Mouse (Mus musculus) embryonic facial prominence, embryonic 12.5 days (tissue): ENCODE measurements around the gene Laptm5. TPM values are rescaled to one million over a fixed set of nuclear protein-coding genes. Genes with fewer than 3 reads are reported as not detected.

Source experiments
- ATAC-seq: fragments of 200-750 bp; cut with Nextera tagmentation; 2 replicates; pipeline ENCODE4 v1.8.0; 2017; ENCODE audit not compliant: insufficient number of reproducible peaks, insufficient read depth, low FRiP score, low TSS enrichment
- H3K27ac ChIP-seq: fragments of 300-500 bp; sonication (generic); 2 replicates; pipeline ENCODE4 v1.5.1; 2016; ENCODE audit warnings: mild to moderate bottlenecking
- H3K27me3 ChIP-seq: fragments of 300-500 bp; sonication (generic); 2 replicates; pipeline ENCODE4 v1.6.1; 2016; ENCODE audit warnings: mild to moderate bottlenecking, moderate library complexity
- H3K36me3 ChIP-seq: fragments of 300-500 bp; sonication (generic); 2 replicates; pipeline ENCODE4 v1.6.1; 2016; ENCODE audit warnings: mild to moderate bottlenecking
- H3K4me1 ChIP-seq: fragments of 300-500 bp; sonication (generic); 2 replicates; pipeline ENCODE4 v1.6.1; 2016
- H3K4me2 ChIP-seq: fragments of 300-500 bp; sonication (generic); replicated peaks from 2 replicates; pipeline ENCODE4 v1.6.1; 2016; ENCODE audit warnings: mild to moderate bottlenecking, moderate library complexity
- H3K4me3 ChIP-seq: fragments of 300-500 bp; sonication (generic); 2 replicates; pipeline ENCODE4 v1.5.1; 2016; ENCODE audit warnings: mild to moderate bottlenecking
- H3K9ac ChIP-seq: fragments of 300-500 bp; sonication (generic); 2 replicates; pipeline ENCODE4 v1.6.1; 2016; ENCODE audit warnings: mild to moderate bottlenecking, moderate library complexity
- H3K9me3 ChIP-seq: fragments of 300-500 bp; sonication (generic); 2 replicates; pipeline ENCODE4 v1.6.1; 2016; ENCODE audit warnings: mild to moderate bottlenecking, moderate library complexity
- WGBS: fragments of 180-500 bp; shearing (Covaris S2); methylation state at CpG from one replicate; pipeline ENCODE4 v1.1.7; 2016; 5-methylcytosine and 5-hydroxymethylcytosine counted together
- polyA plus RNA-seq: library from polyadenylated mRNA; unstranded; fragments of >200 nt; fragmentation: Nextera tagmentation; extraction: Ambion mirVana; gene quantifications from 2 replicates; pipeline ENCODE4 v1.2.1, GENCODE M21; 2016

Laptm5 gene
- polyA plus RNA-seq, 1 experiment from 2014 or later, result 19.5 TPM

GRCm38 (mm10) chr4:130913511-130913910 lies 586 bp downstream of the Laptm5 start:
- ATAC-seq, result no peak
- 72% methylated on average over 3 of the region's 3 CpGs for WGBS
- Histone ChIP-seq H3K4me2 (no peak overlapping the region), H3K4me3 (no peak overlapping the region), H3K27me3 (no peaks in the 10 kb centered on the region), H3K4me1 (peaks cover 7% of the 10 kb centered on the region; the same call in 1 of the 2 replicates), H3K9ac (no peak overlapping the region), H3K27ac (no peak overlapping the region), H3K36me3 (no peaks in the 10 kb centered on the region), H3K9me3 (no peaks in the 10 kb centered on the region)

GRCm38 (mm10) chr4:130914011-130914410 lies 1.1 kb downstream of the Laptm5 start:
- Histone ChIP-seq H3K9me3 (no peaks in the 10 kb centered on the region), H3K4me1 (peaks cover 7% of the 10 kb centered on the region; the same call in 1 of the 2 replicates), H3K27me3 (no peaks in the 10 kb centered on the region), H3K36me3 (no peaks in the 10 kb centered on the region), H3K9ac (no peak overlapping the region), H3K27ac (no peak overlapping the region), H3K4me3 (no peak overlapping the region), H3K4me2 (no peak overlapping the region)
- no peak for ATAC-seq
- 81% methylated on average over 4 of the region's 4 CpGs for WGBS

GRCm38 (mm10) chr4:130914527-130914926 lies 1.6 kb downstream of the Laptm5 start:
- H3K4me1 ChIP-seq, result peaks cover 9% of the 10 kb centered on the region; the same call in 1 of the 2 replicates
- no peaks in the 10 kb centered on the region for H3K36me3 ChIP-seq
- 73% methylated on average over 7 of the region's 7 CpGs for WGBS
- no peaks in the 10 kb centered on the region for H3K27me3 ChIP-seq
- no peaks in the 10 kb centered on the region for H3K9me3 ChIP-seq
- H3K4me2 ChIP-seq, result no peak overlapping the region
- no peak overlapping the region for H3K9ac ChIP-seq
- no peak overlapping the region for H3K27ac ChIP-seq
- H3K4me3 ChIP-seq, result no peak overlapping the region
- no peak for ATAC-seq

- no peak for ATAC-seq
- Histone ChIP-seq H3K4me3 (no peak overlapping the region), H3K9ac (no peak overlapping the region), H3K4me2 (no peak overlapping the region), H3K9me3 (no peaks in the 10 kb centered on the region), H3K27ac (no peak overlapping the region), H3K4me1 (peaks cover 13% of the 10 kb centered on the region; the same call in 1 of the 2 replicates), H3K27me3 (no peaks in the 10 kb centered on the region), H3K36me3 (no peaks in the 10 kb centered on the region)
- WGBS, result 75% methylated on average over 12 of the region's 12 CpGs
Measured at GRCm38 (mm10) chr4:130915006-130915667, 2.2 kb downstream of the Laptm5 start.

DNA sequence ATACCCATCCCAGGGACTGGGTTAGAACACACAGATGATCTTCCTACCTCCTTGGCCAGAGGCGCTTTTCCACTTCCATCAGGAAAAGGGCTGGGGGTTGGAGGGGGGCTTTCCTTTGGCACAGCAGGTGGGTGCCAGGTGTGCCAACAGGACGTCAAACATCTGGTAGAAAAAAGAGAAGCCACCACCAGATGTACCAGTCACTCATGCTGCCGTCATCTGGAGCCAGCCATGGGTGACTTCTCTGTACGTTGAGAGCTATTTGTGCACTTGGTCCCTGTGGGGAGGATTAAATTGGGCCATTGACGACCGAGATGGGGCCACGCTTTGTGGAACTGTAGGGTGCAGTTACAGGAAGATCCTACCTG lies 2.7 kb downstream of the Laptm5 start:
- ATAC-seq, result no peak
- Histone ChIP-seq H3K9me3 (no peaks in the 10 kb centered on the region), H3K4me3 (no peak overlapping the region), H3K4me2 (no peak overlapping the region), H3K9ac (no peak overlapping the region), H3K36me3 (no peaks in the 10 kb centered on the region), H3K4me1 (peaks cover 14% of the 10 kb centered on the region), H3K27ac (no peak overlapping the region), H3K27me3 (no peaks in the 10 kb centered on the region)
- 50% methylated on average over 7 of the region's 7 CpGs for WGBS

GRCm38 (mm10) chr4:130916639-130917038 lies 3.7 kb downstream of the Laptm5 start:
- Histone ChIP-seq H3K9me3 (no peaks in the 10 kb centered on the region), H3K4me1 (peaks cover 22% of the 10 kb centered on the region), H3K4me3 (no peak overlapping the region), H3K4me2 (no peak overlapping the region), H3K36me3 (no peaks in the 10 kb centered on the region), H3K27me3 (no peaks in the 10 kb centered on the region), H3K9ac (no peak overlapping the region), H3K27ac (no peak overlapping the region)
- 78% methylated on average over 7 of the region's 7 CpGs for WGBS
- no peak for ATAC-seq

- Histone ChIP-seq H3K9me3 (no peaks in the 10 kb centered on the region), H3K4me2 (no peak overlapping the region), H3K27me3 (no peaks in the 10 kb centered on the region), H3K36me3 (no peaks in the 10 kb centered on the region), H3K4me3 (no peak overlapping the region), H3K4me1 (peaks cover 22% of the 10 kb centered on the region), H3K9ac (no peak overlapping the region), H3K27ac (no peak overlapping the region)
- no peak for ATAC-seq
- 67% methylated on average over 4 of the region's 4 CpGs for WGBS
Measured at GRCm38 (mm10) chr4:130917564-130917963, 4.6 kb downstream of the Laptm5 start.

- Histone ChIP-seq H3K27me3 (no peaks in the 10 kb centered on the region), H3K36me3 (no peaks in the 10 kb centered on the region), H3K27ac (no peak overlapping the region), H3K4me1 (peaks cover 18% of the 10 kb centered on the region), H3K9me3 (no peaks in the 10 kb centered on the region), H3K4me3 (no peak overlapping the region), H3K9ac (no peak overlapping the region), H3K4me2 (no peak overlapping the region)
- ATAC-seq, result no peak
- WGBS, result 67% methylated on average over 10 of the region's 10 CpGs
Measured at GRCm38 (mm10) chr4:130918805-130919749, 6.2 kb downstream of the Laptm5 start.

DNA sequence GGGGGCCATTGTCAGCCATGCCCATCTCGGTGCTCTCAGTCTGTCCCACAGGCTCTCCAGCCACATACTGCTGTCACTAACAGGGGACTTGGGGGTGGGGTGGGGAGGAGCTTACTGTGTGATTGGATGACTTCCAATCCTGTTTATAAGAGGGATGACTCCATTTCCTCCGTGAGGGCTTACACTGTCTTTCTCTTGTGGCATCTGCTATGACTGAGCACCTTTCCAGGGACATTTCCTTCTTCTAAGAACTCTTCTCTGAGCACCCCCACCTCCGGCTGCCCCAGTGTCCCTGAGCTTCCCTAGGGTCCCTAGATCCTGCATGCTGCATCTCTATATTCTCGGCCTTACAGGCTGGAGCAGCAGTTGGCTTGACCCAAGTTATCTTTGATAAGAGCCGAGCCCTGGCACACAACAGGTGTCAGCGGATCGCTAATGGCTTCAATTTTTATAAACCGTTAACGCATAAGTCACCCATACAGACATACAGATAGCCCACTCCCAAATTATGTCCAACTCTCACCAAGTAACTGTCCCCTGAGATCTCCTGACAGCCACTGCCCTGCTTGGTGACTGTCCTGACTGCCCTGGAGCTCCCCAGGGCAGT lies 6.9 kb downstream of the Laptm5 start:
- H3K4me1 ChIP-seq, result peaks cover 17% of the 10 kb centered on the region
- 60% methylated on average over 9 of the region's 9 CpGs for WGBS
- no peak overlapping the region for H3K27ac ChIP-seq
- no peaks in the 10 kb centered on the region for H3K27me3 ChIP-seq
- ATAC-seq, result no peak
- no peak overlapping the region for H3K4me2 ChIP-seq
- H3K36me3 ChIP-seq, result no peaks in the 10 kb centered on the region
- H3K9ac ChIP-seq, result no peak overlapping the region
- H3K9me3 ChIP-seq, result no peaks in the 10 kb centered on the region
- no peak overlapping the region for H3K4me3 ChIP-seq

DNA sequence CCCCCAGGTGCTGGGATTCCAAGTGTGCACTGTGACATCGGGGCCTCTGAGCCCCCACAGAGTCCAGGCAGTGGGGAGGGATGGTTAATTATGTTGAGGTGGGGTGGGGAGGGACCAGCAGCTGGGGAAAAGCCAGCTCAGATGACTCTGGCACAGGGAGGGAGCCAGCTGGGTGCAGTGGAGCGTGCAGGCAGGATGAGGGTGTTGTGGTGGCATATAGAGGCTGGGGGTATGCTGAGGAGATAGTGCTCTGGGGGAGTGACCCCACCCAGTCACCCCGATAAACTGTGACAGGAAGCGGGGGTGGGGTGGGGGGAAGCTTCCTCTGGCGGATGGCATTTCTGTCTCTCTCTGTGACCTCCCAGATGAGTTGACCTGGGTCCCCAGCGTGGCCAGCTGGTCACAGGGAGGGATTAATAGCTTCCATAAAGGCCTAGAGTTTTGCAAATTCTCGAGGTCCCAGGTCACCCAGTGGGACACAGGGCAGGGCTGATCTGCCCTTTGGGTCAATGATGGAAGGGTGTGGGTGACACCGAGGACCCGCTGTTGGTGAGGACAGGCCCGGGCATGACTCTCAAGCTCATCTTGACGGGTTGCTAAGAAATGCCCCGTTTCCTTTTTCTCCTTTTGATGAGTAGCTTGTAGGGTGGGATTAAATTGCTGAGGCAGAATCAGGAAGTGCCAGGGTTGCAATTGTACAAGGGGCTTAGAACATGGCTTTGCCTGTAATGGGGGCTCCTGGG lies 8.2 kb downstream of the Laptm5 start:
- H3K9me3 ChIP-seq, result no peaks in the 10 kb centered on the region
- H3K4me3 ChIP-seq, result no peak overlapping the region
- no peaks in the 10 kb centered on the region for H3K27me3 ChIP-seq
- peaks cover 17% of the 10 kb centered on the region for H3K4me1 ChIP-seq
- no peaks in the 10 kb centered on the region for H3K36me3 ChIP-seq
- peak; percentile 69; the same call in 1 of the 2 replicates for ATAC-seq
- 0 out of 2 replicates have a peak overlapping the region, but pooled peaks have one; percentile 3 for H3K4me2 ChIP-seq
- H3K9ac ChIP-seq, result peak overlapping the region; percentile 30; the same call in 1 of the 2 replicates
- 0 out of 2 replicates have a peak overlapping the region, but pooled peaks have one; percentile 11 for H3K27ac ChIP-seq
- 21% methylated on average over 12 of the region's 12 CpGs for WGBS

GRCm38 (mm10) chr4:130921986-130922385 lies 9.1 kb downstream of the Laptm5 start:
- Histone ChIP-seq H3K4me2 (no peak overlapping the region), H3K36me3 (no peaks in the 10 kb centered on the region), H3K27me3 (no peaks in the 10 kb centered on the region), H3K27ac (no peak overlapping the region), H3K9me3 (no peaks in the 10 kb centered on the region), H3K4me3 (no peak overlapping the region), H3K9ac (no peak overlapping the region), H3K4me1 (peaks cover 20% of the 10 kb centered on the region)
- WGBS, result 71% methylated on average over 10 of the region's 10 CpGs
- ATAC-seq, result no peak
